Mouse (Mus musculus) gastrocnemius, postnatal 14 days (tissue): Measurements from ENCODE around the gene Carf. TPM values are rescaled to one million over a fixed set of nuclear protein-coding genes. Genes with fewer than 3 reads are reported as not detected.
A peak's percentile ranks its signal among the peaks of the same experiment; 100 is the strongest.
"Not testable (repeated sequence)": the region's sequence is repeated elsewhere in the genome, so short reads cannot be mapped to it uniquely, and the experiment has no call there.

Experiments used
- DNase-seq: peaks from one replicate; pipeline ENCODE4 v3.0.0; 2021; ENCODE audit warnings: mixed read lengths
- intact Hi-C: fragments of 180-260 bp; cut with DNase I; formaldehyde crosslinking; loops from one replicate; pipeline ENCODE4 v1.15.1; 2025; ENCODE audit warnings: low total_unique reads
- total RNA-seq, 2 experiments: library from RNA; stranded (reverse); gene quantifications; 2 replicates each; pipeline ENCODE4 v1.2.3; 2021

Carf gene
- total RNA-seq, 2 experiments from 2014 or later: 4.9 to 5.4 TPM

DNA sequence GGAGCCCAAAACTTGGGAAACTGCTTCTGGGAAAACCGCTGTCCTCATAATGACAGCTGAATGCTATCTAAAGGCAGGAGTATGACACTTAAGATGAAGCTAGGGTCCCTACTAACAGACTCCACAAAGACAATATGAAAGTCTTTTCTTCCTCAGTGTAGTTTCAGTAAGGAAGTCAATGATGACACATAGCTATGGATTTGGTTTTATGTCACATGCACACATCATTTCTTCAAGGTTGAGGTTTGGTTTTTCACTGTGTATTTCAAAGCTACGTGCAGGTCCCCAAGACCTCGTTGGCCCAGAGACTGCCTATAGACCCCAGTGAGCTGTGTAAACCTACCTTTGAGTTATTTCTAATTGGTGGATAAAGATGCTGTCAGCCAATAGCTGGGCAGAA lies 75.1 kb downstream of the Carf start:
- DNase-seq: no peak
- intact Hi-C loops: no loop called here

DNA sequence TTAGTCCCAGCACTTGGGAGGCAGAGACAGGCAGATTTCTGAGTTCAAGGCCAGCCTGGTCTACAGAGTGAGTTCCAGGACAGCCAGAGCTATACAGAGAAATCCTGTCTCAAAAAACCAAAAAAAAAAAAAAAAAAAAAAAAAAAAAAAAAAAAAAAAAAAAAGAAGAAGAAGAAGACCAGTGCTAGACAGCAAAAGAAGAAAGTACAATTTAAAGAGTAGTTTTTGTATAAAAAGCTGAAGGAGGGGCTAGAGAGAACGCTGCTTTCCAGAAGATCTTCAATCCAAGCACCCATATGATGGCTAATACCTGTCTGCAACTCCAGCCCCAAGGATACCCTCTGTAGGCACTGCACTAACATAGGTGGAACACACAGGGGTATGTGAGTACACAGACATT lies 79.8 kb downstream of the Carf start:
- intact Hi-C loops, DNase-seq: not testable (repeated sequence)

GRCm38 (mm10) chr1:60179376-60179775 lies 81.3 kb downstream of the Carf start:
- intact Hi-C loops: no loop called here
- no peak for DNase-seq

- peak; percentile 99 for DNase-seq
- intact Hi-C loops: no loop called here
These were observed 82.1 kb downstream of the Carf start, which contains the start of gene Nbeal1 for GRCm38 (mm10) chr1:60179932-60180783. TSS of gene Nbeal1 (plus strand) at chr1:60180599.

- no peak for DNase-seq
- intact Hi-C loops: no loop called here
These were observed 82.8 kb downstream of the Carf start for GRCm38 (mm10) chr1:60180784-60181221.

DNA sequence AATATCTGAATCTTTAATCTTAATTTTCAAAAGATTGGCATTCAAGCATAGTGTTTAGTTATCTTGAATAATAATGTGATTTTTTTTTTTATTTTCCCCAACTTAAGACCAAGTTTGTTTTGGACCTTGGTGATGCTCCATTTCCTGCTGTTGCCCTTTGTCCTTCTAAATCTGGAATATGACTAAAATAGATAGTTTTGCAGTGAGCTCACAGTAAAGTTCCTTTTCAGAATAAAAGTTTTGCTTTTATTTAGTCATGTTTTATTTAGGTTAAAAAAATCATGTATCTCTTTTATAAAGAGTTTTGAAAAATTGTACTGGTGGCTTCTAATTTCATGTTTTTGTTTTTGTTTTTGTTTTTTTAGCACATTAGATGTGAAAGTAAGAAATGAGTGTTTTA lies 90.4 kb downstream of the Carf start:
- intact Hi-C loops: no loop called here
- DNase-seq: no peak

GRCm38 (mm10) chr1:60196813-60197212 lies 98.8 kb downstream of the Carf start:
- no peak for DNase-seq
- intact Hi-C loops: no loop called here

DNA sequence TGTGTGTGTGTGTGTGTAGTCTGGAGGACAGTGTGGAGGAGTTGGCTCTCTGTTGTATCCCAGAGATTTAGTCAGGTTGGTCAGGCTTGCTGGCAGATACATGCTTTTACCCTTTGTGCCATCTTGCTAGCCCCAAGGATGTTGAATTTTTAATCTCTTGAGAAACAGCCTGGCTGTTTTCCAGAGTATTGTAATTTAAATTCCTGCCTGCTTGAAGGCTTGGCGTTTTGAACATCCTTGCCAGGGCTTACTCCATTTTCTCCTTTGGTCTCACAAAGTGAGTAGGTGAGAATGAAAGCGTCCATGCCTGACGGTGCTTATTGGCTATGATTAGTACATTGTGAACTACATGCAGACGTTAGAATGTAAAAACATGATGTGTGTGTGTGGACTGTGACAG lies 101.0 kb downstream of the Carf start:
- intact Hi-C loops: no loop called here
- DNase-seq: no peak

Other genes starting within 250 kb of the Carf start
- gene Fam117b, start 185.2 kb upstream of the Carf start, total RNA-seq: 10 to 100 TPM in 1 of 2 experiments, 1 to 10 TPM in 1; 6.2 to 12.5 TPM
- gene Ica1l, start 55.1 kb upstream of the Carf start, total RNA-seq: under 1 TPM; 0.31 to 0.57 TPM
- 10 to 100 TPM; 11.7 to 13.6 TPM for gene Wdr12, start 398 bp downstream of the Carf start, total RNA-seq
- 10 to 100 TPM; 21.1 to 21.2 TPM for gene Nbeal1, start 82.4 kb downstream of the Carf start, total RNA-seq
- 10 to 100 TPM; 10.0 to 11.1 TPM for gene Cyp20a1, start 245.1 kb downstream of the Carf start, total RNA-seq